In the genomic region with DNA sequence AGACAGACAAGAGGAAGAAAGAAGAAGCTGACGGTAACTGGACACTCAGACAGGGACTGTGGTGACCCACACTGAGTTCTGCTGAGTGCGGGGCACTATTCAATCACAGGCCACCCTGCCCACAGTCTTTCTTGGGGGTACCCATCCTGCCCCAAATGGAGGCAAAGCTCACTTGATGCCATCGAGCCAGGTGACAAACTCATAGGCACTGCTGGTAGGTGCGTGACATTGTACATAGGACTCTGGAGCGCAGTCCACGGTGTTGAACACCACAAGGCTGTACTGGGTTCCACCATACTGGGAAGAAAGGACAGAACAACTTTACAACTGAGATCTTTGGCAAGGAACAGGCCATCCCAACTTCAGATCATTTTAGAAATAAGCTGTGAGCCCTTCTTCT, we compare ENCODE assay signal across 8 mouse cellular contexts. TPM values are rescaled to one million over a fixed set of nuclear protein-coding genes. Genes with fewer than 3 reads are reported as not detected.
A peak's percentile ranks its signal among the peaks of the same experiment; 100 is the strongest.
DNase-seq lines count a peak whose midpoint lies in the region; ATAC-seq and TF ChIP-seq lines count a peak whose summit lies in the region.

No protein-coding gene starts in this region.

- TF ChIP-seq CTCF in G1E (IDR thresholded peaks at IDR 0.05; ENCODE audit: low read depth, low read length), result no peak

- no peak for ATAC-seq in heart, embryonic 11.5 days (replicated peaks; ENCODE audit: insufficient number of reproducible peaks, low FRiP score, low TSS enrichment)
- no peak for ATAC-seq in G1E (ENCODE audit: extremely low read depth, insufficient number of reproducible peaks, low FRiP score, poor library complexity, severe bottlenecking)
- no peak for ATAC-seq in hindbrain, embryonic 11.5 days (ENCODE audit: low FRiP score)
- ATAC-seq in granulocyte monocyte progenitor cell, adult 5-6 weeks (replicated peaks; ENCODE audit: poor library complexity, severe bottlenecking), result no peak

- H3K27ac ChIP-seq in heart, embryonic 11.5 days (ENCODE audit: low read depth, low read length), result peak overlapping the region; percentile 90
- peak overlapping the region; percentile 91; the same call in 1 of the 2 replicates for H3K27ac ChIP-seq in hindbrain, embryonic 11.5 days (ENCODE audit: low read depth, low read length)
- H3K27ac ChIP-seq in macrophage, result peak overlapping the region; percentile 41

- no peaks in the 10 kb centered on the region for H3K27me3 ChIP-seq in heart, embryonic 11.5 days (ENCODE audit: control insufficient read depth, insufficient read depth, low read length)
- no peaks in the 10 kb centered on the region for H3K27me3 ChIP-seq in G1E (ENCODE audit: insufficient read depth, low read length)
- H3K27me3 ChIP-seq in hindbrain, embryonic 11.5 days (ENCODE audit: control insufficient read depth, insufficient read depth, low read length), result no peaks in the 10 kb centered on the region

- peaks cover 18% of the 10 kb centered on the region for H3K4me1 ChIP-seq in heart, embryonic 11.5 days (ENCODE audit: control insufficient read depth, insufficient read depth, low read length)
- peaks cover 65% of the 10 kb centered on the region for H3K4me1 ChIP-seq in G1E (ENCODE audit: insufficient read depth, low read depth, low read length)
- H3K4me1 ChIP-seq in hindbrain, embryonic 11.5 days (replicated peaks; ENCODE audit: control insufficient read depth, insufficient read depth, low read length), result peaks cover 5% of the 10 kb centered on the region

- H3K9me3 ChIP-seq in heart, embryonic 11.5 days (replicated peaks; ENCODE audit: control insufficient read depth, low read length), result no peaks in the 10 kb centered on the region
- no peaks in the 10 kb centered on the region for H3K9me3 ChIP-seq in G1E (replicated peaks)
- H3K9me3 ChIP-seq in hindbrain, embryonic 11.5 days (ENCODE audit: control insufficient read depth, low read length), result no peaks in the 10 kb centered on the region

- DNase-seq in heart, postnatal 36 days, result no peak
- peak; percentile 16 for DNase-seq in G1E (ENCODE audit: low spot score)
- DNase-seq in hindbrain, embryonic 11.5 days (ENCODE audit: low spot score), result peak; percentile 27
- DNase-seq in urinary bladder, postnatal 10 days (ENCODE audit: low spot score), result no peak
- no peak for DNase-seq in yolk sac, embryonic 10.5 days (ENCODE audit: low spot score)

- 27% methylated on average over 6 of the region's 6 CpGs for WGBS in heart, embryonic 11.5 days (ENCODE audit: insufficient replicate concordance)
- 23% methylated on average over 6 of the region's 6 CpGs for WGBS in hindbrain, embryonic 11.5 days
- 24% methylated on average over 6 of the region's 6 CpGs for WGBS in macrophage (ENCODE audit: missing documents)

- peak overlapping the region; percentile 81 for H3K4me3 ChIP-seq in heart, embryonic 11.5 days (ENCODE audit: low read depth, low read length)
- H3K4me3 ChIP-seq in G1E (ENCODE audit: low read depth, low read length), result peak overlapping the region; percentile 91
- H3K4me3 ChIP-seq in hindbrain, embryonic 11.5 days (ENCODE audit: low read depth, low read length), result peak overlapping the region; percentile 94
- peak overlapping the region; percentile 95 for H3K4me3 ChIP-seq in macrophage (ENCODE audit: inconsistent target)

- H3K36me3 ChIP-seq in heart, embryonic 11.5 days (ENCODE audit: control insufficient read depth, insufficient read depth, low read length), result no peaks in the 10 kb centered on the region
- H3K36me3 ChIP-seq in G1E (replicated peaks), result peaks cover 46% of the 10 kb centered on the region
- peaks cover 2% of the 10 kb centered on the region; the same call in 1 of the 2 replicates for H3K36me3 ChIP-seq in hindbrain, embryonic 11.5 days (ENCODE audit: control insufficient read depth, insufficient read depth, low read length)
- H3K36me3 ChIP-seq in macrophage (ENCODE audit: inconsistent target), result no peaks in the 10 kb centered on the region

- peak overlapping the region; percentile 85 for H3K4me2 ChIP-seq in heart, embryonic 11.5 days
- H3K4me2 ChIP-seq in hindbrain, embryonic 11.5 days (replicated peaks; ENCODE audit: low read depth, low read length), result peak overlapping the region; percentile 87

- intact Hi-C loops in heart, postnatal 36 days (cut with DNase I), result no loop called here

- peaks cover 38% of the 10 kb centered on the region for H3K79me2 ChIP-seq in macrophage (ENCODE audit: inconsistent target)

- peak overlapping the region; percentile 91 for H3K9ac ChIP-seq in heart, embryonic 11.5 days (ENCODE audit: low read depth, low read length)
- peak overlapping the region; percentile 94 for H3K9ac ChIP-seq in hindbrain, embryonic 11.5 days (ENCODE audit: low read depth, low read length)

RNA-seq across cellular contexts. Expression of gene Med25, which starts 0.9 kb away (rescaled TPM):
- 47.3 and 51.9 TPM in 2 replicates for polyA plus RNA-seq in heart, embryonic 11.5 days (2014; fragmentation: Nextera tagmentation; extraction: Ambion mirVana)
- 10 to 100 TPM; 76.9 to 81.1 TPM for total RNA-seq in heart, postnatal 36 days (2021)
- total RNA-seq in G1E (2014; fragmentation: Nextera tagmentation) (77.5 and 96.6 TPM in 2 replicates), G1E (2017) (14.0 and 16.5 TPM in 2 replicates)
- polyA plus RNA-seq in G1E (2012) (367 and 482 TPM in 2 replicates), macrophage (2018) (24.5 to 28.2 TPM (median 26.1 TPM) in 3 replicates)
- 72.7 and 76.2 TPM in 2 replicates for polyA plus RNA-seq in hindbrain, embryonic 11.5 days (2014; fragmentation: Nextera tagmentation; extraction: Ambion mirVana)
- 10 to 100 TPM in 25 of 26 experiments, 1 to 10 TPM in 1; 9.2 to 86.8 (median 38.6) TPM for total RNA-seq in macrophage (2018; cell fraction: chromatin; rRNA removed)
- 10 to 100 TPM; 16.5 to 36.7 (median 27.2) TPM for total RNA-seq in macrophage (2018; cell fraction: cytosol; rRNA removed)
- 10 to 100 TPM in 25 of 26 experiments, 1 to 10 TPM in 1; 8.1 to 48.6 (median 20.6) TPM for total RNA-seq in macrophage (2018; cell fraction: nucleus; rRNA removed)
- 26.7 and 51.2 TPM in 2 replicates for total RNA-seq in granulocyte monocyte progenitor cell, adult 5-6 weeks (2014; fragmentation: Nextera tagmentation)
- total RNA-seq in granulocyte monocyte progenitor cell, adult 5-6 weeks (2017), result 9.2 and 15.6 TPM in 2 replicates

RNA-seq across cellular contexts. Expression of gene Fuz, which starts 4.3 kb away (rescaled TPM):
- 12.2 and 12.8 TPM in 2 replicates for polyA plus RNA-seq in heart, embryonic 11.5 days (2014; fragmentation: Nextera tagmentation; extraction: Ambion mirVana)
- 10 to 100 TPM; 16.9 to 17.5 TPM for total RNA-seq in heart, postnatal 36 days (2021)
- total RNA-seq in G1E (2014; fragmentation: Nextera tagmentation) (13.6 and 17.8 TPM in 2 replicates), G1E (2017) (16.8 and 19.0 TPM in 2 replicates)
- polyA plus RNA-seq in G1E (2012) (37.5 and 49.0 TPM in 2 replicates), macrophage (2018) (4.6 to 8.8 TPM (median 6.1 TPM) in 3 replicates)
- polyA plus RNA-seq in hindbrain, embryonic 11.5 days (2014; fragmentation: Nextera tagmentation; extraction: Ambion mirVana), result 13.9 and 18.7 TPM in 2 replicates
- total RNA-seq in macrophage (2018; cell fraction: chromatin; rRNA removed), result 10 to 100 TPM in 24 of 26 experiments, 1 to 10 TPM in 2; 6.2 to 46.7 (median 32.6) TPM
- 1 to 10 TPM; 4.4 to 8.0 (median 5.8) TPM for total RNA-seq in macrophage (2018; cell fraction: cytosol; rRNA removed)
- 10 to 100 TPM in 19 of 26 experiments, 1 to 10 TPM in 7; 3.9 to 35.6 (median 15.8) TPM for total RNA-seq in macrophage (2018; cell fraction: nucleus; rRNA removed)
- total RNA-seq in granulocyte monocyte progenitor cell, adult 5-6 weeks (2014; fragmentation: Nextera tagmentation), result 13.6 TPM in 2 replicates
- total RNA-seq in granulocyte monocyte progenitor cell, adult 5-6 weeks (2017), result 16.5 and 18.0 TPM in 2 replicates

RNA-seq across cellular contexts. Expression of gene Ptov1, which starts 22.0 kb away (rescaled TPM):
- polyA plus RNA-seq in heart, embryonic 11.5 days (2014; fragmentation: Nextera tagmentation; extraction: Ambion mirVana), result 205 and 218 TPM in 2 replicates
- 100 to 1,000 TPM; 158 to 183 TPM for total RNA-seq in heart, postnatal 36 days (2021)
- 65.9 and 75.4 TPM in 2 replicates for total RNA-seq in G1E (2014; fragmentation: Nextera tagmentation)
- total RNA-seq in G1E (2017), result 27.2 and 33.2 TPM in 2 replicates
- polyA plus RNA-seq in G1E (2012), result 145 and 150 TPM in 2 replicates
- 314 and 331 TPM in 2 replicates for polyA plus RNA-seq in hindbrain, embryonic 11.5 days (2014; fragmentation: Nextera tagmentation; extraction: Ambion mirVana)
- 100 to 1,000 TPM in 3 of 26 experiments, 10 to 100 TPM in 23; 23.8 to 108 (median 56.0) TPM for total RNA-seq in macrophage (2018; cell fraction: chromatin; rRNA removed)
- total RNA-seq in macrophage (2018; cell fraction: cytosol; rRNA removed), result 10 to 100 TPM; 32.2 to 75.3 (median 46.0) TPM
- 10 to 100 TPM; 17.0 to 77.8 (median 39.3) TPM for total RNA-seq in macrophage (2018; cell fraction: nucleus; rRNA removed)
- polyA plus RNA-seq in macrophage (2018), result 38.5 to 61.7 TPM (median 49.4 TPM) in 3 replicates
- total RNA-seq in granulocyte monocyte progenitor cell, adult 5-6 weeks (2014; fragmentation: Nextera tagmentation), result 67.0 and 95.4 TPM in 2 replicates
- 24.4 and 32.1 TPM in 2 replicates for total RNA-seq in granulocyte monocyte progenitor cell, adult 5-6 weeks (2017)

RNA-seq across cellular contexts. Expression of gene Pnkp, which starts 34.7 kb away (rescaled TPM):
- polyA plus RNA-seq in heart, embryonic 11.5 days (2014; fragmentation: Nextera tagmentation; extraction: Ambion mirVana), result 18.9 and 19.2 TPM in 2 replicates
- total RNA-seq in heart, postnatal 36 days (2021), result 10 to 100 TPM; 18.6 to 21.1 TPM
- total RNA-seq in G1E (2014; fragmentation: Nextera tagmentation), result 20.5 and 35.8 TPM in 2 replicates
- 28.2 and 36.2 TPM in 2 replicates for total RNA-seq in G1E (2017)
- polyA plus RNA-seq in G1E (2012), result 33.0 and 35.9 TPM in 2 replicates
- polyA plus RNA-seq in hindbrain, embryonic 11.5 days (2014; fragmentation: Nextera tagmentation; extraction: Ambion mirVana), result 26.3 and 27.6 TPM in 2 replicates
- 100 to 1,000 TPM in 7 of 26 experiments, 10 to 100 TPM in 19; 17.5 to 135 (median 74.6) TPM for total RNA-seq in macrophage (2018; cell fraction: chromatin; rRNA removed)
- total RNA-seq in macrophage (2018; cell fraction: cytosol; rRNA removed), result 10 to 100 TPM; 23.3 to 51.5 (median 35.4) TPM
- total RNA-seq in macrophage (2018; cell fraction: nucleus; rRNA removed), result 10 to 100 TPM; 17.9 to 77.5 (median 35.3) TPM
- 17.4 to 42.4 TPM (median 36.1 TPM) in 3 replicates for polyA plus RNA-seq in macrophage (2018)
- 61.3 and 65.7 TPM in 2 replicates for total RNA-seq in granulocyte monocyte progenitor cell, adult 5-6 weeks (2014; fragmentation: Nextera tagmentation)
- total RNA-seq in granulocyte monocyte progenitor cell, adult 5-6 weeks (2017), result 51.0 and 79.6 TPM in 2 replicates

RNA-seq across cellular contexts. Expression of gene Ap2a1, which starts 37.7 kb away (rescaled TPM):
- 69.1 and 77.3 TPM in 2 replicates for polyA plus RNA-seq in heart, embryonic 11.5 days (2014; fragmentation: Nextera tagmentation; extraction: Ambion mirVana)
- total RNA-seq in heart, postnatal 36 days (2021), result 10 to 100 TPM; 69.8 to 72.0 TPM
- total RNA-seq in G1E (2014; fragmentation: Nextera tagmentation), result 68.8 and 98.0 TPM in 2 replicates
- total RNA-seq in G1E (2017), result 19.8 and 30.8 TPM in 2 replicates
- polyA plus RNA-seq in G1E (2012), result 92.1 and 98.8 TPM in 2 replicates
- 82.7 and 85.0 TPM in 2 replicates for polyA plus RNA-seq in hindbrain, embryonic 11.5 days (2014; fragmentation: Nextera tagmentation; extraction: Ambion mirVana)
- total RNA-seq in macrophage (2018; cell fraction: chromatin; rRNA removed), result 100 to 1,000 TPM in 24 of 26 experiments, 10 to 100 TPM in 2; 74.9 to 234 (median 122) TPM
- total RNA-seq in macrophage (2018; cell fraction: cytosol; rRNA removed), result 10 to 100 TPM; 39.1 to 71.5 (median 56.2) TPM
- total RNA-seq in macrophage (2018; cell fraction: nucleus; rRNA removed), result 100 to 1,000 TPM in 2 of 26 experiments, 10 to 100 TPM in 24; 47.2 to 114 (median 64.2) TPM
- 49.8 to 76.6 TPM (median 75.0 TPM) in 3 replicates for polyA plus RNA-seq in macrophage (2018)
- 40.8 and 84.2 TPM in 2 replicates for total RNA-seq in granulocyte monocyte progenitor cell, adult 5-6 weeks (2014; fragmentation: Nextera tagmentation)
- 28.6 and 30.1 TPM in 2 replicates for total RNA-seq in granulocyte monocyte progenitor cell, adult 5-6 weeks (2017)

Comparison
In these comparisons a context has a peak if more than half of its experiments do, and no peak if none do; other contexts are left out.
1. H3K27ac ChIP-seq: peak in every context shown above with its lines; median percentile 91 in hindbrain, embryonic 11.5 days; 90 in heart, embryonic 11.5 days; 41 in macrophage.
2. DNase-seq: peak in G1E (single experiment) and hindbrain, embryonic 11.5 days (single experiment); none in heart, postnatal 36 days (0 of 2), urinary bladder, postnatal 10 days (single experiment) and yolk sac, embryonic 10.5 days (single experiment).
3. Peak in every context shown above with its lines, with median percentiles within 50 percentile points of each other: H3K4me3 ChIP-seq.